In genomic region chr19:15790620-15791263, GRCm38 (mm10) we compare ENCODE assay signal across 8 mouse cellular contexts.
A peak's percentile ranks its signal among the peaks of the same experiment; 100 is the strongest.
DNase-seq lines count a peak whose midpoint lies in the region; ATAC-seq and TF ChIP-seq lines count a peak whose summit lies in the region.

No protein-coding gene starts in this region.

- intact Hi-C loops in left cerebral cortex, adult 2 months (cut with DNase I) = no loop called here

- no peak overlapping the region for H3K27ac ChIP-seq in intestine, embryonic 14.5 days (ENCODE audit: low read depth)
- H3K27ac ChIP-seq in intestine, postnatal 0 days (ENCODE audit: low read depth, low read length) = no peak overlapping the region
- no peak overlapping the region for H3K27ac ChIP-seq in forebrain, embryonic 10.5 days
- H3K27ac ChIP-seq in hindbrain, embryonic 14.5 days = peak overlapping the region; percentile 74
- peak overlapping the region; percentile 55 for H3K27ac ChIP-seq in midbrain, postnatal 0 days (ENCODE audit: low read depth, low read length)
- no peak overlapping the region for H3K27ac ChIP-seq in left cerebral cortex, adult 2 months

- no peak for ATAC-seq in intestine, embryonic 14.5 days (replicated peaks; ENCODE audit: low FRiP score, low TSS enrichment, low read depth)
- no peak for ATAC-seq in intestine, postnatal 0 days
- ATAC-seq in hindbrain, embryonic 14.5 days (ENCODE audit: low FRiP score) = peak; percentile 62; the same call in 1 of the 2 replicates
- ATAC-seq in midbrain, postnatal 0 days (ENCODE audit: low FRiP score) = peak; percentile 61; the same call in 1 of the 2 replicates

- DNase-seq in intestine, embryonic 14.5 days (ENCODE audit: low spot score) = no peak
- DNase-seq in forebrain, embryonic 10.5 days (ENCODE audit: extremely low spot score, low spot score) = no peak
- DNase-seq in hindbrain, embryonic 14.5 days (ENCODE audit: low spot score) = no peak
- no peak for DNase-seq in midbrain, postnatal 0 days (ENCODE audit: low spot score)
- DNase-seq in left cerebral cortex, adult 8-10 months (ENCODE audit: low spot score in 2 of 2) = no peak
- no peak for DNase-seq in left cerebral cortex, adult 2 months (ENCODE audit: extremely low spot score in 1 of 2, low spot score in 2 of 2)
- DNase-seq in right cerebral cortex, adult 18-20 months = no peak

- no peak for TF ChIP-seq CTCF in intestine, postnatal 0 days (IDR thresholded peaks at IDR 0.05; ENCODE audit: low read depth)
- TF ChIP-seq CTCF in midbrain, postnatal 0 days (IDR thresholded peaks at IDR 0.05) = no peak
- TF ChIP-seq CTCF in left cerebral cortex, adult 2 months (IDR thresholded peaks at IDR 0.05) = no peak

- H3K4me2 ChIP-seq in intestine, embryonic 14.5 days (ENCODE audit: low read length) = peak overlapping the region; percentile 30
- no peak overlapping the region; the same call in 1 of the 2 replicates for H3K4me2 ChIP-seq in intestine, postnatal 0 days (replicated peaks; ENCODE audit: low read depth)
- H3K4me2 ChIP-seq in hindbrain, embryonic 14.5 days (replicated peaks) = peak overlapping the region; percentile 46
- H3K4me2 ChIP-seq in midbrain, postnatal 0 days (ENCODE audit: low read depth, low read length, poor library complexity, severe bottlenecking) = peak overlapping the region; percentile 47

- H3K27me3 ChIP-seq in intestine, embryonic 14.5 days (replicated peaks; ENCODE audit: control insufficient read depth, insufficient read depth, low read length) = no peaks in the 10 kb centered on the region
- H3K27me3 ChIP-seq in intestine, postnatal 0 days (replicated peaks; ENCODE audit: control insufficient read depth, insufficient read depth, low read length) = no peaks in the 10 kb centered on the region
- peaks cover 38% of the 10 kb centered on the region for H3K27me3 ChIP-seq in forebrain, embryonic 10.5 days (ENCODE audit: poor library complexity, severe bottlenecking)
- no peaks in the 10 kb centered on the region for H3K27me3 ChIP-seq in hindbrain, embryonic 14.5 days (ENCODE audit: control insufficient read depth, insufficient read depth, low read length)
- no peaks in the 10 kb centered on the region for H3K27me3 ChIP-seq in midbrain, postnatal 0 days (ENCODE audit: insufficient read depth, low read length)

- 14% methylated on average over 13 of the region's 13 CpGs for WGBS in intestine, embryonic 14.5 days
- WGBS in intestine, postnatal 0 days = 17% methylated on average over 13 of the region's 13 CpGs
- 34% methylated on average over 13 of the region's 13 CpGs for WGBS in forebrain, embryonic 10.5 days
- WGBS in hindbrain, embryonic 14.5 days = 18% methylated on average over 13 of the region's 13 CpGs
- WGBS in midbrain, postnatal 0 days = 12% methylated on average over 13 of the region's 13 CpGs

- peaks cover 9% of the 10 kb centered on the region; the same call in 1 of the 2 replicates for H3K4me1 ChIP-seq in intestine, embryonic 14.5 days (replicated peaks; ENCODE audit: control insufficient read depth, insufficient read depth, low read length)
- H3K4me1 ChIP-seq in intestine, postnatal 0 days (replicated peaks; ENCODE audit: control insufficient read depth, insufficient read depth, low read length) = no peaks in the 10 kb centered on the region
- H3K4me1 ChIP-seq in forebrain, embryonic 10.5 days = peaks cover 17% of the 10 kb centered on the region
- H3K4me1 ChIP-seq in hindbrain, embryonic 14.5 days (replicated peaks; ENCODE audit: control insufficient read depth, insufficient read depth, low read length) = peaks cover 15% of the 10 kb centered on the region
- peaks cover 6% of the 10 kb centered on the region; the same call in 1 of the 2 replicates for H3K4me1 ChIP-seq in midbrain, postnatal 0 days (ENCODE audit: insufficient read depth, low read length)

- H3K9me3 ChIP-seq in intestine, embryonic 14.5 days (ENCODE audit: control insufficient read depth, low read length) = no peaks in the 10 kb centered on the region
- no peaks in the 10 kb centered on the region for H3K9me3 ChIP-seq in intestine, postnatal 0 days (ENCODE audit: control insufficient read depth)
- H3K9me3 ChIP-seq in forebrain, embryonic 10.5 days = no peaks in the 10 kb centered on the region
- H3K9me3 ChIP-seq in hindbrain, embryonic 14.5 days (ENCODE audit: control insufficient read depth, low read length) = peaks cover 6% of the 10 kb centered on the region; the same call in 1 of the 2 replicates
- no peaks in the 10 kb centered on the region for H3K9me3 ChIP-seq in midbrain, postnatal 0 days (ENCODE audit: low read length)

- H3K4me3 ChIP-seq in intestine, embryonic 14.5 days (ENCODE audit: low read depth, low read length) = no peak overlapping the region
- no peak overlapping the region for H3K4me3 ChIP-seq in intestine, postnatal 0 days (ENCODE audit: low read depth, low read length)
- peak overlapping the region; percentile 27 for H3K4me3 ChIP-seq in forebrain, embryonic 10.5 days
- H3K4me3 ChIP-seq in hindbrain, embryonic 14.5 days (replicated peaks; ENCODE audit: low read length) = no peak overlapping the region
- 0 out of 2 replicates have a peak overlapping the region, but pooled peaks have one; percentile 9 for H3K4me3 ChIP-seq in midbrain, postnatal 0 days (ENCODE audit: low read depth, low read length)
- H3K4me3 ChIP-seq in left cerebral cortex, adult 2 months = no peak overlapping the region; the same call in 1 of the 2 replicates

- no peaks in the 10 kb centered on the region for H3K36me3 ChIP-seq in intestine, embryonic 14.5 days (ENCODE audit: control insufficient read depth, insufficient read depth, low read length)
- no peaks in the 10 kb centered on the region for H3K36me3 ChIP-seq in intestine, postnatal 0 days (ENCODE audit: control insufficient read depth, insufficient read depth)
- no peaks in the 10 kb centered on the region for H3K36me3 ChIP-seq in forebrain, embryonic 10.5 days (replicated peaks)
- no peaks in the 10 kb centered on the region for H3K36me3 ChIP-seq in hindbrain, embryonic 14.5 days (replicated peaks; ENCODE audit: control insufficient read depth, insufficient read depth)
- H3K36me3 ChIP-seq in midbrain, postnatal 0 days (ENCODE audit: insufficient read depth, low read length) = no peaks in the 10 kb centered on the region

- H3K9ac ChIP-seq in intestine, embryonic 14.5 days (ENCODE audit: low read length) = no peak overlapping the region
- H3K9ac ChIP-seq in intestine, postnatal 0 days (ENCODE audit: low read depth, low read length) = no peak overlapping the region
- H3K9ac ChIP-seq in hindbrain, embryonic 14.5 days = peak overlapping the region; percentile 32; the same call in 1 of the 2 replicates
- H3K9ac ChIP-seq in midbrain, postnatal 0 days (replicated peaks; ENCODE audit: low read length, poor library complexity, severe bottlenecking) = 0 out of 2 replicates have a peak overlapping the region, but pooled peaks have one; percentile 19

Comparison
In these comparisons a context has a peak if more than half of its experiments do, and no peak if none do; other contexts are left out.
1. ATAC-seq: peak in hindbrain, embryonic 14.5 days (single experiment) and midbrain, postnatal 0 days (single experiment); none in intestine, embryonic 14.5 days (single experiment) and intestine, postnatal 0 days (single experiment).
2. H3K27ac ChIP-seq: peak in hindbrain, embryonic 14.5 days (single experiment) and midbrain, postnatal 0 days (single experiment); none in intestine, embryonic 14.5 days (single experiment), intestine, postnatal 0 days (single experiment), forebrain, embryonic 10.5 days (single experiment) and left cerebral cortex, adult 2 months (single experiment).
3. H3K4me3 ChIP-seq: peak in forebrain, embryonic 10.5 days (single experiment) and midbrain, postnatal 0 days (single experiment); none in intestine, embryonic 14.5 days (single experiment), intestine, postnatal 0 days (single experiment), hindbrain, embryonic 14.5 days (single experiment) and left cerebral cortex, adult 2 months (single experiment).
4. H3K9ac ChIP-seq: peak in hindbrain, embryonic 14.5 days (single experiment) and midbrain, postnatal 0 days (single experiment); none in intestine, embryonic 14.5 days (single experiment) and intestine, postnatal 0 days (single experiment).